Mouse (Mus musculus) small intestine, adult 2 months (tissue): ENCODE measurements around the gene Asdurf. TPM values are rescaled to one million over a fixed set of nuclear protein-coding genes. Genes with fewer than 3 reads are reported as not detected.
"Not testable (repeated sequence)": the region's sequence is repeated elsewhere in the genome, so short reads cannot be mapped to it uniquely, and the experiment has no call there.

Source experiments
- H3K27ac ChIP-seq: fragments of 200-500 bp; 2 replicates; pipeline ENCODE4 v1.5.1; 2012; ENCODE audit warnings: low read depth, low read length, control low read depth, inconsistent platforms; ENCODE audit not compliant: insufficient read depth
- H3K27me3 ChIP-seq: fragments of 200-500 bp; 2 replicates; pipeline ENCODE4 v1.6.1; 2012; ENCODE audit warnings: mild to moderate bottlenecking, moderate library complexity, low read length, inconsistent platforms; ENCODE audit not compliant: control insufficient read depth, insufficient read depth
- H3K36me3 ChIP-seq: fragments of 200-500 bp; 2 replicates; pipeline ENCODE4 v1.6.1; 2012; ENCODE audit warnings: mild to moderate bottlenecking, low read length, control low read depth, inconsistent platforms; ENCODE audit not compliant: control insufficient read depth, insufficient read depth
- H3K4me1 ChIP-seq: fragments of 200-500 bp; 2 replicates; pipeline ENCODE4 v1.6.1; 2012; ENCODE audit warnings: low read length, inconsistent platforms, mixed read lengths; ENCODE audit not compliant: control insufficient read depth, insufficient read depth, insufficient read length
- H3K4me3 ChIP-seq: fragments of 200-500 bp; 2 replicates; pipeline ENCODE4 v1.5.1; 2012; ENCODE audit warnings: low read depth, mild to moderate bottlenecking, control low read depth, inconsistent platforms, low read length, moderate library complexity
- CTCF ChIP-seq: fragments of 200-500 bp; IDR thresholded peaks from 2 replicates; pipeline ENCODE4 v1.5.1; 2012; ENCODE audit warnings: low read depth, mild to moderate bottlenecking, control low read depth, inconsistent platforms, low read length, moderate library complexity, mixed read lengths; ENCODE audit not compliant: insufficient replicate concordance, insufficient read length; ENCODE audit errors: extremely low read depth
- POLR2A ChIP-seq: fragments of 200-500 bp; IDR thresholded peaks from 2 replicates; pipeline ENCODE4 v1.6.1; 2012; ENCODE audit warnings: low read depth, mild to moderate bottlenecking, control low read depth, inconsistent platforms, low read length, moderate library complexity
- WGBS: fragments of 180-500 bp; shearing (Covaris S2); methylation state at CpG from one replicate; pipeline ENCODE4 v1.1.7; 2018; 5-methylcytosine and 5-hydroxymethylcytosine counted together
- polyA plus RNA-seq: library from polyadenylated mRNA; depleted of rRNA; stranded (reverse); fragments of >200 nt; gene quantifications from 2 replicates; pipeline ENCODE4 v1.2.3, GENCODE M21; 2012; rRNA removed

Gene Asdurf
- not detected in 2 replicates for polyA plus RNA-seq

- Histone ChIP-seq H3K4me1 (no peaks in the 10 kb centered on the region; the same call in 1 of the 2 replicates), H3K4me3 (peak within 1 kb of the TSS; percentile 96), H3K27ac (peak within 1 kb of the TSS; percentile 26; the same call in 1 of the 2 replicates), H3K27me3 (no peaks in the 10 kb centered on the region), H3K36me3 (peaks cover 8% of the 10 kb centered on the region)
- under 1% methylated on average over 44 of the region's 44 CpGs for WGBS
- TF ChIP-seq CTCF (peak; percentile 32; the same call in 1 of the 2 replicates), POLR2A (peak; percentile 78)
These were observed at the start of gene Asdurf, which contains the start of the genes Gm28551 and Asnsd1 for GRCm38 (mm10) chr1:53352327-53353261. Asdurf (minus strand) TSS chr1:53352619. Gm28551 (minus strand) TSS chr1:53352667. Asnsd1 (minus strand) TSS chr1:53352752.

- H3K36me3 ChIP-seq, H3K4me1 ChIP-seq, H3K27ac ChIP-seq, H3K27me3 ChIP-seq, H3K4me3 ChIP-seq: not testable (repeated sequence)
- 43% methylated on average over 21 of the region's 21 CpGs for WGBS
These were observed 41.7 kb upstream of the Asdurf start for GRCm38 (mm10) chr1:53393936-53394760.

GRCm38 (mm10) chr1:53388762-53389161 is 36.3 kb upstream of the Asdurf start:
- H3K4me1 ChIP-seq: no peaks in the 10 kb centered on the region

GRCm38 (mm10) chr1:53384085-53384688 is 31.8 kb upstream of the Asdurf start:
- no peak overlapping the region for H3K4me3 ChIP-seq
- no peaks in the 10 kb centered on the region for H3K27me3 ChIP-seq
- WGBS: 64% methylated on average over 6 of the region's 6 CpGs
- no peaks in the 10 kb centered on the region for H3K36me3 ChIP-seq
- no peak for TF ChIP-seq POLR2A
- TF ChIP-seq CTCF: no peak
- no peaks in the 10 kb centered on the region for H3K4me1 ChIP-seq
- H3K27ac ChIP-seq: no peak overlapping the region

More at GRCm38 (mm10) chr1:53388762-53389161, 36.3 kb upstream of the Asdurf start:
- no peak for TF ChIP-seq POLR2A
- TF ChIP-seq CTCF: no peak
- Histone ChIP-seq H3K27ac (no peak overlapping the region), H3K27me3 (no peaks in the 10 kb centered on the region), H3K4me3 (no peak overlapping the region), H3K36me3 (no peaks in the 10 kb centered on the region)
- 96% methylated on average over 14 of the region's 14 CpGs for WGBS

- TF ChIP-seq POLR2A: no peak
- no peak for TF ChIP-seq CTCF
- no peak overlapping the region for H3K27ac ChIP-seq
- H3K4me3 ChIP-seq: no peak overlapping the region
- WGBS: 47% methylated on average over 3 of the region's 3 CpGs
- H3K36me3 ChIP-seq: no peaks in the 10 kb centered on the region
- no peaks in the 10 kb centered on the region for H3K27me3 ChIP-seq
- H3K4me1 ChIP-seq: no peaks in the 10 kb centered on the region
These were observed 25.3 kb upstream of the Asdurf start for GRCm38 (mm10) chr1:53377731-53378130.

- 36% methylated on average over 2 of the region's 2 CpGs for WGBS
- not testable (repeated sequence) for H3K36me3 ChIP-seq, H3K27ac ChIP-seq, H3K27me3 ChIP-seq, H3K4me1 ChIP-seq, H3K4me3 ChIP-seq
These were observed 23.5 kb upstream of the Asdurf start for GRCm38 (mm10) chr1:53375965-53376364.

GRCm38 (mm10) chr1:53358988-53359387 is 6.6 kb upstream of the Asdurf start:
- Histone ChIP-seq H3K4me1 (no peaks in the 10 kb centered on the region), H3K27me3 (no peaks in the 10 kb centered on the region), H3K36me3 (no peaks in the 10 kb centered on the region), H3K4me3 (no peak overlapping the region), H3K27ac (no peak overlapping the region)
- no peak for TF ChIP-seq CTCF
- no peak for TF ChIP-seq POLR2A
